Mouse (Mus musculus) bone marrow, adult 2 months (tissue): ENCODE data around the gene Pqbp1. TPM values are rescaled to one million over a fixed set of nuclear protein-coding genes. Genes with fewer than 3 reads are reported as not detected.
A peak's percentile ranks its signal among the peaks of the same experiment; 100 is the strongest.

Experiments used
- H3K27ac ChIP-seq: fragments of 200-500 bp; 2 replicates; pipeline ENCODE4 v1.5.1; 2012; ENCODE audit warnings: low read depth, mild to moderate bottlenecking, control low read depth, inconsistent platforms, low read length; ENCODE audit not compliant: control insufficient read depth, poor library complexity, insufficient read depth
- H3K4me1 ChIP-seq: fragments of 200-500 bp; 2 replicates; pipeline ENCODE4 v1.6.1; 2011; ENCODE audit warnings: low read length; ENCODE audit not compliant: control insufficient read depth, insufficient read depth
- H3K4me3 ChIP-seq: fragments of 200-500 bp; replicated peaks from 2 replicates; pipeline ENCODE3; 2011; ENCODE audit warnings: mild to moderate bottlenecking, low read depth, low read length, control low read depth; ENCODE audit not compliant: control insufficient read depth
- CTCF ChIP-seq: fragments of 200-500 bp; IDR thresholded peaks from 2 replicates; pipeline ENCODE4 v1.5.1; 2011; ENCODE audit warnings: low read length, control low read depth; ENCODE audit not compliant: control insufficient read depth, insufficient read depth
- POLR2A ChIP-seq: fragments of 200-500 bp; IDR thresholded peaks from 2 replicates; pipeline ENCODE4 v1.6.1; 2011; ENCODE audit warnings: low read depth, mild to moderate bottlenecking, control low read depth, low read length, borderline replicate concordance; ENCODE audit not compliant: control insufficient read depth
- WGBS: fragments of 180-500 bp; shearing (Covaris S2); methylation state at CpG from one replicate; pipeline ENCODE4 v1.1.7; 2018; 5-methylcytosine and 5-hydroxymethylcytosine counted together
- polyA plus RNA-seq: library from polyadenylated mRNA; stranded (reverse); fragments of >200 nt; gene quantifications from 2 replicates; pipeline ENCODE4 v1.2.4, GENCODE M21; 2011; ENCODE audit warnings: low replicate concordance; ENCODE audit not compliant: missing spikeins, insufficient read depth, insufficient read length

Pqbp1 gene
- polyA plus RNA-seq = 40.9 and 45.1 TPM in 2 replicates

DNA sequence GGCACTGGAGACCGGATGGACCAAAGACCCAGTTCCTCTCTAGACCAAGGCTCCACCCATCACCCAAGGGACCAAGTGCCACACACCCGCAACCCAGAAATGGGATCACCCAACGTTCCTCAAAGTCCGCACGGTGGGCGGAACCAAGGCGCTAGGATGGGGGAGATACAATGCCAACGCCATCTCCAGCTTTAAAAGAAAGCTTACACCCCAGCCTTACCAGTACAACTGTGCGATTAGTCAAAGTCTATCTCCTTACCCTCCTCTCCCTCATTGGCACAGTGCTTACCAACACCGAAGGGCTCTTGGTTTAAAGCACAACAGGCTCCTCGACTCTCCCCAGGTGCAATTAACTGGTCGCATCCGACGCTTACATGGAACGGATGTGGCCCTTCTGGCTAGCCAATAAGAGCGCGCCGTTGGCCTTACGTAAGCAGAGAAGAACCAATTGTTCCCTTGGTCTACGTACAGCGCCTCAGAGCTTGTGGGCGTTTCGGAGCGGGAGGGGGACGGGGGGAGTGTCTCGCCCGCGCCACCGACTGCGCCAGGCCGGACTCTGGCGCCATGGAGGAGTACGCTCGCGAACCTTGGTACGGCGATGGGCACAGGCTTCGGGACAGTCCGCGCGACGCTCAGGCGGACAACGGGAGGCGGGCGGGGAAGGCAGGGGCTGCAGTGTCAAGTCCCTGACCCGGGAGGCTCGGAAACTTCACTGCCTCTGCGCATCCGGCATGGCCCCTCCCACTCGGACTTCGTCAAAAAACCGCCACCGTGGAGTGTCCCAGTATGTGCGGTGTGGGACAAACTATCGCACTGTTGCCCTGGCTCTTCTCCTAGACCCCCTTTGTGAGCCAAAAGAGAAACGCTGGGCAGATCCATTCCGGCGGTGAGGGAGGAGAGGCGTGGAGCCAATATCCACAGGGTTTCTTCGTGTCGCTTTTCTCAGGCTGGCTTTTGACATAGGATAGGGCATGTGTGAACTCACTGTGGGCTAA, at the start of gene Pqbp1, which contains the start of gene Timm17b:
Pqbp1 (minus strand) TSS at position 390 of the 995 bp plus-strand sequence.
Timm17b (plus strand) TSS at position 478 of the 995 bp plus-strand sequence.
- Histone ChIP-seq H3K4me1 (no peaks in the 10 kb centered on the region), H3K27ac (peak within 1 kb of the TSS; percentile 97), H3K4me3 (peak within 1 kb of the TSS; percentile 94)
- TF ChIP-seq CTCF = no peak
- peak; percentile 71; the same call in 1 of the 2 replicates for TF ChIP-seq POLR2A
- WGBS = 9% methylated on average over 62 of the region's 62 CpGs

DNA sequence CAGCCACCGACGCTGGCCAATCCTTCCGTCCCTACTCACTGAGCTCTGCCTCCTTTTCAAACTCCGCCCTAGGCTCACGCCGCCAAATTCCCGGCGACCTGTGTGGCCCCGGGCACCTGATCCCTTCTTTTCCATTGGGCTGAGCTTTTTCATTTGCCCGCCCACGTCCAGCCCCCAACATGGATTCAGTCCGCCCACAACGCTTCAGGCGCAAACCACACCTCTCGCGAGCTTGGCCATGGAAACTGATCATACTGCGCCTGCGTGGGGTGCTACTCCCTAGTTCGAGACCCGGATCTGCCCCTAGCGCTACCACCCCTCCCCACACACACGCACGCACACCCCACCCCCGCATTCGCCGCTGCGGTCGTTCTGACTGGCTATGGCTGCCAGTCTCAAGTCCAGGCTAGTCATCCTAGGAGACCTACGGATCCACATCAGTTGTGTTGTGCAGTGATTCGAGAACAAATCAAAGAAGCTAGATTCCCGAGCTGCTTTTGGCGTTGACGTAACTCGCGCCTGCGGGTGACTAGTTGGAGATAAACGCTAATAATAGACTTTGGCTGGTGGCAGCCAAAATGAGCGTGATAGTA, 48.9 kb upstream of the Pqbp1 start:
- 12% methylated on average over 38 of the region's 38 CpGs for WGBS
- H3K4me3 ChIP-seq = peak overlapping the region; percentile 66

DNA sequence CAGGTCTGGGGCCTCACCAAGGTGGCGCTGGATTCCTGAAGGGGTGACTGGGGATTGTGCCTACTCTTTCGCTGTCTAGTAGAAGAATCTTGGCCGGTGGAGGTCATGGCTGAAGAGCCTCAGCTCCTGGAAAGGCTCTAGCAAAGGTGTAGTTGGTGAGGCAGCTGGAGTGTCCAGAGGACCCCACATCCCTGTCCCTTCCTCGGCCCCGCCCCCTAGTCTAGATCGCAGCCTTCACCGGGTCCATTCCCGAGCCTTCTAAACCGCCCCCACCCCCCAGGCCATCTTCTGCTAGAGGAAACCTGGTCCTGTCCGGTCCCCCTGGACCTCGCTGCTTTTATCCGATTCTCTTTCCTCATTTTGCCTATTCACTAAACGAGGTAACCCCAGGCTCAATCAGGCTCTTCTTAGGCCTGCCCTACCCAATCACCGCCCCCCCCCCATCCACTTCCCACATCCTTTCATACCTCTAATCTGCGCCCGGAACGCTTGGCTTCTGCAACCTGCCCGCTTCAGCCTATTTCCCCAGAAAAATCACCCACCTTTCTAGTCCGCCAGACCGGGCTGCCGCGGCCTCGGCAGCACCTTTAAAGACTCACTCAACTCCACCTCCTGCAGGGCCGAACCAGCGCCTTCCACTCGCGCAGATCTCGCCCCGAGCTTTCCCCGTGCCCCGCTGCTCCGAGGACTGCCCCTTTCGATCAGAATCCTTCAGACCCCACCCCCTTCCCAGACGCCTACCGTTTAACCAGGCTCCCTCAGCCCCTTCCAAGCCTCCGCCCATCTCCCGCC, 48.2 kb upstream of the Pqbp1 start, which contains the start of gene Hdac6:
Hdac6 (minus strand) TSS at position 782 of the 792 bp plus-strand sequence.
- WGBS = 14% methylated on average over 36 of the region's 37 CpGs
- Histone ChIP-seq H3K4me1 (no peaks in the 10 kb centered on the region), H3K27ac (peak within 1 kb of the TSS; percentile 7; the same call in 1 of the 2 replicates), H3K4me3 (peak within 1 kb of the TSS; percentile 66)
- no peak for TF ChIP-seq POLR2A
- TF ChIP-seq CTCF = no peak

More for the DNA sequence above, 48.9 kb upstream of the Pqbp1 start:
- H3K27ac ChIP-seq = no peak overlapping the region; the same call in 1 of the 2 replicates
- TF ChIP-seq POLR2A = peak; percentile 12; the same call in 1 of the 2 replicates
- no peak for TF ChIP-seq CTCF
- H3K4me1 ChIP-seq = no peaks in the 10 kb centered on the region

DNA sequence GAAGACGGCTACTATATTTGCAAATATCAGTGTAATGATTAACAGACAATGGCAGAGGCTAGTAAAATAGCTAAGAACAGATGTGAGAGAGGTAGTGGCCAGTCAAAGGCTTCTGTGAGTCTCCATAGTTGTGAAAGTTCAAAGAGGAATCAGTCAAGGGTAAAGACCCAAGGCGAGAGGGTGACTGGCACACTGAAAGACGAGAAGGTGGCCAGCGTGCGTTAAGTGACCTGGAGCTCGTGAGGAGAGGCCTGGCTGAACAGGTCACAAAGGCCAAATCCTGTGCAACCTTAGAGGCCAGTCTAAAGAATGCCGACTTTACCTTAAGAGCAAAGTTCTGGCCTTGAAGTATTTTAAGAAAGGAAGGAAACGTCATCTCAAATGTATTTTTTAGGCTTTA, 46.5 kb upstream of the Pqbp1 start:
- H3K27ac ChIP-seq = no peak overlapping the region
- TF ChIP-seq POLR2A (no peak), CTCF (no peak)
- no peaks in the 10 kb centered on the region for H3K4me1 ChIP-seq
- WGBS = 87% methylated on average over 8 of the region's 8 CpGs
- no peak overlapping the region for H3K4me3 ChIP-seq

DNA sequence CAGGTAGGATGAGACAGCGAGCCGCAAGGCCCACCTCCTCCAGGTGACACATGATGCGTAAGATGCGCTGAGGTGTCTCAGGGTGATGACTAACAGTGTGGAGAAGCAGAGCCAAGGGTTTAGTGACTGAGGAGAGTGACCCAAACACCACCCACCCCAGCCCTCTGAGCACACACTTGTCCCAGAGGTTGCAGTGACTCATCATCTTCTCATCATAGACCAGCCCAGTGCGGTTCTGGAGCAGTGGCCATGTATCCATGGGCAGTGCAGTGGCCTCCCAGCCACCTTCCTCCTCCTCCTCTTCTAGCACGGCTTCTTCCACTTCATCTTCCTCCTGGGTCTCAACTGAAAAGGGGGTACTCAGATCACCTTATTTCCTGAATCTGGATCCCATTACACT, 38.6 kb upstream of the Pqbp1 start:
- no peak for TF ChIP-seq CTCF
- TF ChIP-seq POLR2A = no peak
- Histone ChIP-seq H3K4me3 (no peak overlapping the region), H3K27ac (no peak overlapping the region), H3K4me1 (no peaks in the 10 kb centered on the region)
- whole genome bisulfite sequencing = 83% methylated on average over 6 of the region's 6 CpGs

DNA sequence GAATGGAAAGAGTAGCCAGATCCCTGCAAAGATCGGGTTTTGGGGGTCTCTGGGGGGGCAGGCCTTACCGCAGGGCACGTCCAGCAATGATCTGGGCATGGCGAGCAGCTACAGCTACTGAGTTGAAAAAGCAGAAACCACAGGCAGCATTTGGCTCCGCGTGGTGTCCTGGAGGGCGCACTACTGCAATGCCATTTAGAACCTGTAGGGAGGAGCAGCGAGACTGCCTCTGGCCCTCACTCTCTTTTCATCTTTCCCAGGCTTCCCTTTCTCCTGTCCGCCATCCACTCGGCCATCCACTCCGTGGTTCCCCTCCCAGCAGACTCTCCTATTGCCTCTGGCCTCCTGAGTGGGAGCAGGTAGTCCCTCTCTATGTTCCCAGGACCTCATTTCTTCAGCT, 37.8 kb upstream of the Pqbp1 start:
- WGBS = 52% methylated on average over 11 of the region's 11 CpGs
- H3K4me3 ChIP-seq = no peak overlapping the region
- H3K4me1 ChIP-seq = no peaks in the 10 kb centered on the region
- no peak for TF ChIP-seq POLR2A
- TF ChIP-seq CTCF = no peak
- no peak overlapping the region for H3K27ac ChIP-seq

DNA sequence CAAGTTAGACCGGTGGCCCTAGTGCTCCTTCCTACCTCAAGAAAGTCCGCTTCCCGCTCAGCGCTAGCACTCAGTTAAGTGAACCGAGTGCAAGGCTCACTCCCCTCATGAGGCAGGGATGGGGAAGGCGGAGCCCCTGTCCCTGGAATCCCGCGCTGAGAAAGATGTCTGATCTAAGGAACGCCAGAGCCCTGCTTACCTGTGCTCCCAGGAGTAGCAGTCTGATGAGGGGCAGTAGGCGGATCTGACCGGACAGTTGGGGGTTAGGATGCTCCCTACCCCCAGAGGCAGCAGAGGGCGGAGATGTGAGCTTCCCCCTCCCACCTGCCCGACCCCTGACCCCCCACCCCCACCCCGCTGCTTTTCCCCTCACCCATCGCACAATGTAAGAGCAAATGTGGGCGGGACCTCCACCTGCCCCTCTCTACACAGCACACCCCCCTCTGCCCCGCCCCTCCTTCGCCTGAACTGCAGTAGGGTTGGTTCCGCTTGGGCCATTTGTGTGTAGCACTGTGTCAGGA, 29.3 kb upstream of the Pqbp1 start, which contains the start of gene Eras:
Eras (minus strand) TSS at position 338 of the 521 bp plus-strand sequence.
- Histone ChIP-seq H3K4me1 (no peaks in the 10 kb centered on the region), H3K4me3 (no peak within 1 kb of the TSS), H3K27ac (no peak within 1 kb of the TSS)
- WGBS = 32% methylated on average over 19 of the region's 19 CpGs
- TF ChIP-seq CTCF (no peak), POLR2A (no peak)

DNA sequence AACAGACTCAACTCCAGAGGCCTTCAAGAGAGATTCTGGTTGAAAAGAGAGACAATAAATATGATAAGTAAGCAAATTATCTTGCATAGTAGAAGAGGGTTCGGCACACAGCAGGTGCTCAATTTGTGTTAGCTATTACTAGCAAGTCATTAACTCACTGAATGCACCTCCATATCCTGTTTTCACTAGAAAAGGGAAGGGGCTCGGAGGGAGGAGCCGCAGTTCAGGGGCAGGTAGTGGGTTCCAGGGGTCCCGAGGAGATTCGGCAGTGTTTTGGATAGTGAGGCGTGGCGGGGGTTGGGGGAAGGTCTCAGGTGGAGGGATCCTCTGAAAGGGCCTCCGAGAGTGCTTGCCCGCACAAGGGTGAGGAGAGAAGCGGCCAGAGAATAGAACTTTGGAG, 28.0 kb upstream of the Pqbp1 start:
- no peak overlapping the region for H3K4me3 ChIP-seq
- H3K27ac ChIP-seq = no peak overlapping the region
- WGBS = 21% methylated on average over 10 of the region's 10 CpGs
- H3K4me1 ChIP-seq = no peaks in the 10 kb centered on the region
- TF ChIP-seq POLR2A (no peak), CTCF (no peak)
